Mouse (Mus musculus): ENCODE data around the gene Gm5767. TPM values are rescaled to one million over a fixed set of nuclear protein-coding genes. Genes with fewer than 3 reads are reported as not detected.
A peak's percentile ranks its signal among the peaks of the same experiment; 100 is the strongest.

Gm5767 gene
- polyA plus RNA-seq, 1 experiment from 2014 or later, result not detected

GRCm38 (mm10) chr16:8679780-8680179, 790 bp upstream of the Gm5767 start:
- no peaks in the 10 kb centered on the region for H3K27me3 ChIP-seq
- no peaks in the 10 kb centered on the region for H3K36me3 ChIP-seq
- no peak overlapping the region for H3K4me3 ChIP-seq
- no peaks in the 10 kb centered on the region for H3K9me3 ChIP-seq (replicated peaks)
- no peak for ATAC-seq (replicated peaks; ENCODE audit: insufficient number of reproducible peaks, insufficient read depth, low FRiP score, low read depth)
- H3K4me1 ChIP-seq (replicated peaks), result no peaks in the 10 kb centered on the region
- no peak overlapping the region for H3K4me2 ChIP-seq
- H3K27ac ChIP-seq, result no peak overlapping the region
- no peak overlapping the region for H3K9ac ChIP-seq
- 76% methylated on average over 3 of the region's 3 CpGs for WGBS

- no peak for ATAC-seq (replicated peaks; ENCODE audit: insufficient number of reproducible peaks, insufficient read depth, low FRiP score, low read depth)
- Histone ChIP-seq H3K27ac (no peak overlapping the region), H3K9me3 (replicated peaks) (no peaks in the 10 kb centered on the region), H3K27me3 (no peaks in the 10 kb centered on the region), H3K4me2 (no peak overlapping the region), H3K4me1 (replicated peaks) (peaks cover 12% of the 10 kb centered on the region), H3K9ac (no peak overlapping the region), H3K36me3 (peaks cover 13% of the 10 kb centered on the region), H3K4me3 (no peak overlapping the region)
- 41% methylated on average over 4 of the region's 4 CpGs for WGBS
These were observed 4.5 kb downstream of the Gm5767 start for GRCm38 (mm10) chr16:8685087-8685486.

- 58% methylated on average over 7 of the region's 7 CpGs for WGBS
- Histone ChIP-seq H3K27ac (no peak overlapping the region), H3K4me2 (no peak overlapping the region), H3K9me3 (replicated peaks) (no peaks in the 10 kb centered on the region), H3K9ac (no peak overlapping the region), H3K36me3 (peaks cover 24% of the 10 kb centered on the region), H3K27me3 (no peaks in the 10 kb centered on the region), H3K4me3 (no peak overlapping the region), H3K4me1 (replicated peaks) (peaks cover 12% of the 10 kb centered on the region)
- ATAC-seq (replicated peaks; ENCODE audit: insufficient number of reproducible peaks, insufficient read depth, low FRiP score, low read depth), result peak; percentile 5; the same call in 1 of the 2 replicates
These were observed 5.7 kb downstream of the Gm5767 start for GRCm38 (mm10) chr16:8686121-8686870.

- Histone ChIP-seq H3K27me3 (no peaks in the 10 kb centered on the region), H3K4me1 (replicated peaks) (peaks cover 12% of the 10 kb centered on the region), H3K27ac (no peak overlapping the region), H3K9me3 (replicated peaks) (no peaks in the 10 kb centered on the region), H3K9ac (no peak overlapping the region; the same call in 1 of the 2 replicates), H3K4me2 (no peak overlapping the region), H3K36me3 (peaks cover 31% of the 10 kb centered on the region), H3K4me3 (no peak overlapping the region)
- ATAC-seq (replicated peaks; ENCODE audit: insufficient number of reproducible peaks, insufficient read depth, low FRiP score, low read depth), result peak; percentile 29; the same call in 1 of the 2 replicates
- WGBS, result 50% methylated on average over 11 of the region's 11 CpGs
These were observed 6.4 kb downstream of the Gm5767 start for GRCm38 (mm10) chr16:8686871-8687535.

- Histone ChIP-seq H3K27ac (no peak overlapping the region), H3K9me3 (replicated peaks) (no peaks in the 10 kb centered on the region), H3K9ac (no peak overlapping the region), H3K4me1 (replicated peaks) (peaks cover 12% of the 10 kb centered on the region), H3K4me3 (no peak overlapping the region), H3K36me3 (peaks cover 37% of the 10 kb centered on the region), H3K4me2 (no peak overlapping the region), H3K27me3 (no peaks in the 10 kb centered on the region)
- ATAC-seq (replicated peaks; ENCODE audit: insufficient number of reproducible peaks, insufficient read depth, low FRiP score, low read depth), result no peak
These were observed 7.1 kb downstream of the Gm5767 start for GRCm38 (mm10) chr16:8687559-8688112.

- WGBS, result 84% methylated on average over 11 of the region's 11 CpGs
- Histone ChIP-seq H3K36me3 (peaks cover 61% of the 10 kb centered on the region), H3K27ac (no peak overlapping the region), H3K9me3 (replicated peaks) (no peaks in the 10 kb centered on the region), H3K4me3 (no peak overlapping the region), H3K9ac (no peak overlapping the region), H3K27me3 (no peaks in the 10 kb centered on the region), H3K4me1 (replicated peaks) (peaks cover 12% of the 10 kb centered on the region), H3K4me2 (no peak overlapping the region)
- ATAC-seq (replicated peaks; ENCODE audit: insufficient number of reproducible peaks, insufficient read depth, low FRiP score, low read depth), result no peak
These were observed 9.5 kb downstream of the Gm5767 start for GRCm38 (mm10) chr16:8689979-8690656.

- H3K4me1 ChIP-seq (replicated peaks), result peaks cover 12% of the 10 kb centered on the region
- no peak overlapping the region for H3K27ac ChIP-seq
- no peaks in the 10 kb centered on the region for H3K9me3 ChIP-seq (replicated peaks)
- 91% methylated on average over 7 of the region's 7 CpGs for WGBS
- no peak overlapping the region for H3K4me2 ChIP-seq
- H3K4me3 ChIP-seq, result no peak overlapping the region
- no peak overlapping the region for H3K9ac ChIP-seq
- no peak for ATAC-seq (replicated peaks; ENCODE audit: insufficient number of reproducible peaks, insufficient read depth, low FRiP score, low read depth)
- H3K36me3 ChIP-seq, result peaks cover 70% of the 10 kb centered on the region
- H3K27me3 ChIP-seq, result no peaks in the 10 kb centered on the region
These were observed 10.6 kb downstream of the Gm5767 start for GRCm38 (mm10) chr16:8691206-8691605.

- Histone ChIP-seq H3K27me3 (no peaks in the 10 kb centered on the region), H3K4me3 (no peak overlapping the region), H3K9ac (no peak overlapping the region), H3K27ac (no peak overlapping the region), H3K9me3 (replicated peaks) (no peaks in the 10 kb centered on the region), H3K4me2 (no peak overlapping the region), H3K36me3 (peaks cover 92% of the 10 kb centered on the region), H3K4me1 (replicated peaks) (no peaks in the 10 kb centered on the region)
- WGBS, result 81% methylated on average over 8 of the region's 8 CpGs
- ATAC-seq (replicated peaks; ENCODE audit: insufficient number of reproducible peaks, insufficient read depth, low FRiP score, low read depth), result no peak
These were observed 19.0 kb downstream of the Gm5767 start for GRCm38 (mm10) chr16:8699556-8699955.

GRCm38 (mm10) chr16:8700586-8700985, 20.0 kb downstream of the Gm5767 start:
- no peak for ATAC-seq (replicated peaks; ENCODE audit: insufficient number of reproducible peaks, insufficient read depth, low FRiP score, low read depth)
- H3K27me3 ChIP-seq, result no peaks in the 10 kb centered on the region
- no peaks in the 10 kb centered on the region for H3K4me1 ChIP-seq (replicated peaks)
- H3K9me3 ChIP-seq (replicated peaks), result no peaks in the 10 kb centered on the region
- no peak overlapping the region for H3K4me2 ChIP-seq
- H3K36me3 ChIP-seq, result peaks cover 91% of the 10 kb centered on the region
- H3K27ac ChIP-seq, result no peak overlapping the region
- no peak overlapping the region for H3K4me3 ChIP-seq
- 82% methylated on average over 3 of the region's 3 CpGs for WGBS
- H3K9ac ChIP-seq, result no peak overlapping the region

GRCm38 (mm10) chr16:8711998-8712397, 31.4 kb downstream of the Gm5767 start:
- ATAC-seq (replicated peaks; ENCODE audit: insufficient number of reproducible peaks, insufficient read depth, low FRiP score, low read depth), result no peak
- H3K4me1 ChIP-seq (replicated peaks), result peaks cover 20% of the 10 kb centered on the region
- H3K4me2 ChIP-seq, result no peak overlapping the region
- H3K9ac ChIP-seq, result no peak overlapping the region
- no peak overlapping the region for H3K27ac ChIP-seq
- H3K9me3 ChIP-seq (replicated peaks), result no peaks in the 10 kb centered on the region
- WGBS, result 80% methylated on average over 9 of the region's 9 CpGs
- peaks cover 82% of the 10 kb centered on the region for H3K36me3 ChIP-seq
- no peak overlapping the region for H3K4me3 ChIP-seq
- no peaks in the 10 kb centered on the region for H3K27me3 ChIP-seq

GRCm38 (mm10) chr16:8714851-8715250, 34.3 kb downstream of the Gm5767 start:
- H3K9ac ChIP-seq, result no peak overlapping the region
- peaks cover 56% of the 10 kb centered on the region for H3K36me3 ChIP-seq
- WGBS, result 86% methylated on average over 5 of the region's 5 CpGs

More at GRCm38 (mm10) chr16:8714851-8715250, 34.3 kb downstream of the Gm5767 start:
- Histone ChIP-seq H3K4me3 (no peak overlapping the region), H3K4me1 (replicated peaks) (peaks cover 20% of the 10 kb centered on the region), H3K4me2 (no peak overlapping the region), H3K9me3 (replicated peaks) (no peaks in the 10 kb centered on the region), H3K27me3 (no peaks in the 10 kb centered on the region), H3K27ac (no peak overlapping the region)
- no peak for ATAC-seq (replicated peaks; ENCODE audit: insufficient number of reproducible peaks, insufficient read depth, low FRiP score, low read depth)
